Mouse (Mus musculus) cerebellum, postnatal 10 days (tissue): ENCODE measurements around the gene Atp2c1.

Experiments used
- DNase-seq, 2 experiments: peaks; one replicate each; pipeline ENCODE4 v3.0.0; 2021; ENCODE audit warnings: mixed read lengths in 2 of 2

Atp2c1 gene

DNA sequence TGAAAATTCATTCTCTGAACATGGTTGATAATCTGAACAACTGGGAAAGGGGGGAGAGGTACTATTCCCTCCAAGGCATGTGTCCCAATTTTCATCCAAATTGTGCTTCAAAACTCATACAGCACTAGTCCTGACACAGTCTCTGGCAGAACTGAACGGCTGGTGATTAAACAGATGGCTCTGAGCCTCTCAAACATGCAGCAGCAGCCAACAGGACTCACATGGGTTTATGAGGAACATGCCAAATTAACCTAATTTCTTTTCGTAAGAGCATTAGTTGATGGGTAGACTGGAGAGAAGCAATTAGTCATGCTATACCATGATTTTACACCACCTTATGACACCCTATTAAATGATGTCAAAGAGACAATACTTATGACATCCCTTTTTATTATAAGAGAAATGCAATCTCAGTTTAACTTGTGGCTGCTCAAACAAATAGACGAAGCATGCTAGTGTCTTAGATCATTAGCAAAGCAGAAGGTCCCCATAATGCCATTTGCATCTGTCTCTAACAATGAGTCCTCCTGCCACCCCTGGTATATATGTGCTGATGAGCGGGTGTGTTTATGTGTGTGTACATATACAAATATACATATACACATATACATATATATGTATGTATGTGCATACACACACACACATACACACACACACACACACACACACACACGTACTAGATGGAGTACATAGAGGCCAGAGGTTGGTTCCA is 163.4 kb downstream of the Atp2c1 start:
- DNase-seq = peak; percentile 55 to 60

DNA sequence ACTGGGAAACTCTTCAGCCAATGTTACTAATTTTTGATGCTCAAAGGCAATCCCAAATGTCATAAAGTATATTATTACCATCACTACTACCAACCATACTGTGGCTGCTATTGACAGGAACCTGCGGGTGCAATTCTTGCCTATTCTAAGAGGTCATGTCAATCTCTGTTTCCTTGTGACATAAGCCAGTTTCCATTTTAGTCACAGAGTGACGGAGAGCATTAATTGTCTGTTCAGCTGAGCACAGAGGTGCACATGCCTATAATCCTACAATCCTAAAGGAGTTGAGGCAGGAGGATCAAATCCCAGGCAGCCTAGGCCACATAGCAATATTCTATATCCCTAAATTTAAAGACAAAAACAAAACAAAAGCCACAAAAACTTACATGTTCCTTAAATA is 164.9 kb downstream of the Atp2c1 start:
- no peak for DNase-seq
